Mouse (Mus musculus): Measurements from ENCODE around the gene Taf15.

Gene Taf15

GRCm38 (mm10) chr11:83472324-83473234 lies at the start of gene Taf15:
Taf15 (plus strand) TSS chr11:83473086.
- peak; percentile 100 for DNase-seq (ENCODE audit: low read depth, low spot score)

DNA sequence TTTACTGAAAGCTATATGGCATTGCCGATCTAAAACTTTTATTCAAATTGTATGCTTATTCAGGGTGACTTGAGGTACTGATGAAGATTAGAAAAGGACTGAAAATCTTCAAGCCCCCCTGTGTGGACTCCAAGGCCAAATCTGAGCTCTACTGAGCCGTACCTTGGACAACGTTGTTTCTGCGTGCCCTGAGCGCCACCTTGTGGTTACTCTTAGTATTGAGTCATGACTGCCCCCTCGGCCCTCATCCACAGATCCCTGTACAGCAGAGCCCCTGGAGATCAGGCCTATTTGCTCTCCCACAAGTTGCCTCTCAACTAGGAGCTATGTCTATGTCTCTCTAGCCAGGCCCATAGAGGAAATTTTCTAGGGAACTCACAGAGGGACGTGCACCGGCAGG lies 48.2 kb upstream of the Taf15 start:
- DNase-seq (ENCODE audit: low read depth, low spot score) = peak; percentile 83

DNA sequence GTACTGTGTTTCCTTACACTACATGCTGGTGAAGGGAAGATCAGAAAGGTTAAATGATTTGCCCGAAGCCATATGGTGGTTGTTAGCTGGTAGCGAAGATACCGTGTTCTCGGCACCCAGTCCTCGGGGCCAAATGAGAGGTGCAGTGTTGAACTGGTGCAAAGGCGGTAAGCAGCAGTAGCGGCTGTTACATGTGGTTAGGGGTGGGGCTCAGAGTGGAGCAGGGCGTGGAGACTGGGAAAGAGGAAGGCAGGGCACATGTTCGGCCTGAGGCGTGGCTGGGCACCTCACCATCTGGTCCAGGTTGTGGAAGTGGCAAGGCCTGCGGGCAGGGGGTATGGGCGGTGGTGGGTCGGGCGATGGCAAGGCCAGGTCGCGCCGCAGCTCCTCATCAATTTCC lies 45.9 kb upstream of the Taf15 start:
- peak; percentile 30 for DNase-seq (ENCODE audit: low read depth, low spot score)

DNA sequence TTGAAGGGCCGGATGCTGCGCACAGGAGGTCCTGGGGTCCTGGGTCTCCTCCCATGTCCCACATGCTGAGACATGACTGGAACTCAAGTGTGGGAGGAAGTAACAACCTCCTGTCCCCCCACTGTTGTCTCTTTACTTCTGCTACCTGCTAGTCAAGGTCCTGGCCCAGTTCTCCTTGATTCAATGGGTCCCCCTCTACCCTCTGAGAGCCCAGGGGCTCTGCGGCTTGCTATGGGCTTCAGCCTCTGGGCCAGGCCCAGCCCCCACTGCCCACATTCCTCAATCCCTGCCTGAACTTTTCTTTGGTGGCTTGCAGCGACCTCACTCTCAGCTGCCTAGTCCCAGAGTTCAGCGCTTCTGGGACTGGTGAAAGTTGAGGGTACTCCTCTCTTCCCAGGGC lies 43.5 kb upstream of the Taf15 start, which contains the start of gene Gas2l2:
Gene Gas2l2, minus strand, starts transcription at position 101 of the 400 bp plus-strand sequence.
- no peak for DNase-seq (ENCODE audit: low read depth, low spot score)

GRCm38 (mm10) chr11:83432533-83432932 lies 40.4 kb upstream of the Taf15 start:
- no peak for DNase-seq (ENCODE audit: low read depth, low spot score)

DNA sequence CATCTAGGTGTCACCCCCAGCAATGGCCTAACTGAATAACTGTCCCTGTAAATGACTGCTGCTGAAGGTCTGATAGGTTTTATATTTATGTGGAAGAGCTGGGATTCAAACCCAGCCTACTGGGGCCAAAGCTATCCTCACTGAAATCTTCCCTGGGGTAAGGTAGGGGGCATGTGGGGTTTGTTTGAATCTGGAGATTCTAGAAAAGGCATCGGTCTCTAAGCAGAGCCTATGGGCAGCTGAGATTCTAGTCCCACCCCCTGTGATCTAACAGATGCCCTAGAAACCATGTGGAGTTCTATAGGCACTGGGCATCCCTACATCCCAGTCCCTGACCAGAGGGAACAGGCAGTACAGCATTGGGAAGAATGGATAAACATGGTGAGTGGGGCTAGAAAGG lies 35.5 kb upstream of the Taf15 start, which contains the start of gene 1700020L24Rik:
Gene 1700020L24Rik, plus strand, starts transcription at position 301 of the 400 bp plus-strand sequence.
- DNase-seq (ENCODE audit: low read depth, low spot score) = no peak

GRCm38 (mm10) chr11:83439426-83440060 lies 33.3 kb upstream of the Taf15 start:
- peak; percentile 41 for DNase-seq (ENCODE audit: low read depth, low spot score)

DNA sequence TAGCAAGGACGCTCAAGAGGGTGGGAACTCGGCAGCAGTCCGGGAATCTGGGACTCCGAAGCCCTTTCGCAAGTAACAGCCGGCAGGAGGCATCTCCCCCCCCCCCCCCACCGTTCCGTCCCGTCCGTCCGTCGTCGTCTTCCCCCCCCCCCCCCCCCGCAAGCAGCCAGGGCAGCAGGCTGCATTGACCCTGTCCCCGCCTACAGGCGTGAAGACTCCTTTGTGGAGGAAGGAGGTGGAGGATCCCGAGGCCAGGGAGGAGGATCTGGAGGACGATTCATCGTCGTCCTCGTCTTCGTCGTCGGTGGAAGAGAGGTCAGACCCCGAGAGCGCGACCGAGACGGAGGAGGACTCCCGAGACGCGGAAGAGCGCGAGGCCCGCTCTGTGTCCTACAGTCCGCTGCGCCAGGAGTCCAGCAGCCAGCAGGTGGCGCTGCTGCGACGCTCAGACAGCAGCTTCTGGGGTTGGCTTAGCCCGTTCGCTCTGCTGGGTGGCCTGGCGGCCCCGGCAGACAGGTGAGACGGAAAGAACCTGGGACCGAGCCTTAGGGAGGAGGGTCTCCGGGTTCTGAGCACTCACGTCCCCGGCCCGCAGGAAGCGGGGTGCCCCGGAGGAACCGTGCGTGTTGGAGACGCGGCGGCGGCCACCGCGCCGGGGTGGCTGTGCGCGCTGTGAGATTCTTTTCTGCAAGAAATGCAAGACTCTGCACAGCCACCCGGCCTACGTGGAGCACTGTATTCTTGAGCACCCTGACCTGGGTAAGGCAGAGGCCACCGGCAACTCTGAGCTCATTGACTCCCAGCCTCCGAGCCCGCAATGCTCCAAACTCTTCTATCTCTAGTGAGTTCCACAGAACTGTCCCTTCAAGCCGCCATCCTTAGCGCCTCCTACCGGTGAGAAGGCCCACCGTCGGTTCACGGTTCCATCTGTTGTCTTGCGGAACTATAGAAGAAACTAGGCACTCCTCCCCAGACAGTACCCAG lies 32.5 kb upstream of the Taf15 start:
- DNase-seq (ENCODE audit: low read depth, low spot score) = peak; percentile 98

DNA sequence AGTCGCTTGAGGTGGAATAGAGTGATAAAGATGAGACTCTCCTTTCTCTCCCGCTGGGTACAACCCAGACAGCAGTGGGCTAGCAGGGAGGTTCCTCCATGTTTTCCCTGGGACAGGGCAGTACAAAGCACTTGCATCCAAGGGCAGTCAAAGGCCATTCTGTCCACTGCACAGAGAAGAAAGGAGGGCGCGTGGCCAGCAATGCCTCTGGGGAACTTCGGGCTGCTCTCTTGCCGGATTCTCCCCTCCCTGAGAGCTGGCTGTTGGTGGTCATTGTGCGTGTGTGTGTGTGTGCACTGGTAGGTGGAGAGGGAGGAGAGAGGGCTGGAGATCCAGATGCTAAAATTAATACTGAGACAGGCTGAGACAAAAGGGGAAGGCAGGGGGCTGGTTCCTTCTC lies 31.7 kb upstream of the Taf15 start:
- no peak for DNase-seq (ENCODE audit: low read depth, low spot score)

- peak; percentile 78 for DNase-seq (ENCODE audit: low read depth, low spot score)
These were observed 30.2 kb upstream of the Taf15 start for GRCm38 (mm10) chr11:83442596-83443267.

GRCm38 (mm10) chr11:83443824-83444223 lies 29.1 kb upstream of the Taf15 start:
- DNase-seq (ENCODE audit: low read depth, low spot score) = no peak

DNA sequence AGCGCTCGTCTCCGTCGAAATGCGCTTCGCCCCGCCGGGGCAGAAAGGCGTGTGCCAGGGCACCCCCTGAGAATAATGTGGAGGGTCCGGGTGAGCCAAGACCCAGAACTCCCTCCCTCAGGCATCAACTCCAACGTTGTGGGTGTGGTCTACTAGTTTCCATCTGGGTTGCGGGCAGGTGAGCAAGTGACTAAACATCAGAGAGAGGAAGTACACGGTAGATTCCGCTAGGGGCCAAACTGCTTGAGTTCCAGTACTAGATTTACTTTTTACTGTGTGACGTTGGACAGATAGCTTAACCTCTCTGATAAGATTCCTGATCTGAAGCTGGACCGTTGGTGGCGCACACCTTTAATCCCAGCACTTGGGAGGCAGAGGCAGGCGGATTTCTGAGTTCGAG lies 27.9 kb upstream of the Taf15 start:
- peak; percentile 62 for DNase-seq (ENCODE audit: low read depth, low spot score)

- no peak for DNase-seq (ENCODE audit: low read depth, low spot score)
These were observed 25.3 kb upstream of the Taf15 start for GRCm38 (mm10) chr11:83447612-83448011.

DNA sequence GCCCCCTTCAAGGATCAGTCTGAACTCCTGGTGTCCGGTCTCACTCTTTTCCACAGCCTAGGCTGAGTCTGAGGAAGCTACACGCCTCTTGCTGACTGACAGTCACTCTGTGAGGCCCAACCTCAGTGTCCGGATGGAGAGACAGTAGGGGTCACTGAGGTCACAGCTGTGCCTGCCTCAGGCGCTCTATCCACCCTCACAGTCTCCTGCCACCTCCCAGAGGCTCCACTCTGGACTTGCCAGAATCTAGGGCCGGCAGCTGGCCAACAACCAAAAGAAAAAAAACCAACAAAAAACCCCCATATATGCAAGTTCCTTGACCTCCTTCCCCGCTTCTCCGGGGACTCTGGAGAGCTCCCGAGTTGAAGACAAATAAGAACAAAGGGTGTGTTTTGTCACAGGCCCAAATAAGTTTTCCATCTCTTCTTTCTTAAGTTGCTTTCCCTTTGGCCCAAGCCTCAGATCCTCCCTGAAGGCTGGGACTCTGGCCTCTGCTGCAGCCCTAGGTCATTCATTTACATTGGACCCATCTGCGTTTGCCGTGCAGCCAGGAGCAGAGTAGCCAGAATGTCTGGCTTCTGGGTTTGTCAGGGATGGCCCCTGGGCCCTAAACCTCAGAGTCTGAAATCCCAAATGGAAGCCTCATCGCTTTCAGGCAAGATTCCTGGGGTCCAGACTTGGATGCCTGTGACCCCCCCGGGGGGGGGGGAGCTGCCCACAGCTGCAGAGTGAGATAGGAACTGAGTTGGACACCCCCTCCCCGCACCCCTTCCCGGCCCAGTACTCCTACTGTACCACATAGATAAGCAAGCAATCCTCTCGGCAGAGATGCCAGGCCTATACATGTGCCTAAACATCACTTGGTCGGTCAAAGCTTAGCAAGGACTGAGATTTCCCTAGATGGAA lies 24.6 kb upstream of the Taf15 start:
- DNase-seq (ENCODE audit: low read depth, low spot score) = no peak

DNA sequence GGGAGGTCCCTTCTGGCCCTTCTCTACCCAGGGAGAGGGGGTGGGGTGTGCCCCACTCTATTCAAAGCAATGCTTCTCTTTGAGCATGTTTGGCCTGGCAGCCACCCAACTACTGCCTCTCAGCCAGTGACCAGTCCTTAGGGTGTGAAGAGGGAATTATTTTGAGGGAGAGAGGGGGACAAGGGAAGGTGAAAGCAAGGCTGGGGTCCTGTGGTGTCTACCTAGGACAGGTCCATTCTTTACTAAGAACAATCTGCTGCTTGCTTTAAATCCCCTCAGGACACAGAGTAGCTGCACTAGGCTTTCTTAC lies 24.0 kb upstream of the Taf15 start:
- no peak for DNase-seq (ENCODE audit: low read depth, low spot score)

DNA sequence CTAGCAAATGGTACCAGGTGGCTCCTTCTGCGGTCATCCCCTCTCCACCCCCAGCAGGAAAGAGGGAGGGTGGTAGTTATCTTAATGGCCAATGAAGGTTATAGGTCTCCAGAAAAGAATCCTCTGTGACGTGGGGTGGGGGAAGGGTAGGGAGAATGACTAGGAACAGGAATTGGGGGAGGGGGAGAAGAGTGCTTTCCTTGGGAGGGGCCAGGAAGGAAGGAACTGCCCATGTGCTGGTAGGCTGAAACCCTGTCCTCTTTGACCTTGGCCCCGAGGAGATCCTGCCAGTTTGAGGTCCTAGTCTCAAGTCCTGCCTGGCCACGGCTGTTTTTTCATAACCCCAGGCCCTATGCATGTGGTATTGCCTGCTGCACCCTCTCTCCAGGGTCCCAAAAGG lies 23.6 kb upstream of the Taf15 start:
- DNase-seq (ENCODE audit: low read depth, low spot score) = no peak

DNA sequence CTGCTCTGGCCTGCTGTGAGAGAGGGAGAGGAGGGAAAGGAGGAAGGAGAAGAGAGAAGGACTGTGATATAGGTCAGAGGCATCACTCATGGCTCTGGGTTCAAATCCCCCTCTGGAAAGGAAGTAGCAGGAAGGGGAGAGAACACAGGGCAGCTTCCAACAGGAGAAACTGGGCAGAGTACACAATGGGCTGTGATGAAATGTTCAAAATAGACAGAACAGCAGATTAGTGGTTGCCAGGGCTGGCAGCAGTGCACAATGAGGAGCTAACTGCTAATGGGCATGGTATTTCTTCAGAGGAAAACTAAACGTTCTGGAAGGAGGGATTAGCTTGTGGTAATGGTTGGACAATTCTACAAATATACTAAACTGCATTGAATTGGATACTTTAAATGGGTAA lies 22.3 kb upstream of the Taf15 start:
- DNase-seq (ENCODE audit: low read depth, low spot score) = no peak

- DNase-seq (ENCODE audit: low read depth, low spot score) = no peak
These were observed 21.6 kb upstream of the Taf15 start for GRCm38 (mm10) chr11:83451281-83451680.

DNA sequence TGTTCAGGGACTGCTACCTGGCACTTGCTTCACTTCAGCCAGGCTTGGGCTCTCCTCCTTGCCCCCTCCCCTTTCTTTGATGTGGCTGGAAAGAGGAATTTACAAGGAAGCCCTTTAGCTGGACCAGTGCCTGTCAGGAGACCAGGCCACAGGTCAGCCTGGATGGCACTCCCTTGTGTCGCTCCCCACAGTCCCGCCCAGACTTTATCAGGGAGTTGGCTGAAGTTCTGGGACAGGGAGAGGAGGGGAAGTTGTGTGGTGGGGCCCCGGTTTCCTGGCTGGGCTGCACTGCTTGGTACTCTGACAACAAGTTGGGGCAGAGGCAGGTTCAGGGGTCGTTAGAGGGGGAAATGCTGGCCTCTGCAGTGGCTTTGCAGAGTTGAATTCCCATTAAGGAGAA lies 18.3 kb upstream of the Taf15 start:
- no peak for DNase-seq (ENCODE audit: low read depth, low spot score)

- no peak for DNase-seq (ENCODE audit: low read depth, low spot score)
These were observed 17.3 kb upstream of the Taf15 start for GRCm38 (mm10) chr11:83455608-83456007.
